Mouse (Mus musculus): ENCODE data around the gene Ube2u.

The Ube2u gene

DNA sequence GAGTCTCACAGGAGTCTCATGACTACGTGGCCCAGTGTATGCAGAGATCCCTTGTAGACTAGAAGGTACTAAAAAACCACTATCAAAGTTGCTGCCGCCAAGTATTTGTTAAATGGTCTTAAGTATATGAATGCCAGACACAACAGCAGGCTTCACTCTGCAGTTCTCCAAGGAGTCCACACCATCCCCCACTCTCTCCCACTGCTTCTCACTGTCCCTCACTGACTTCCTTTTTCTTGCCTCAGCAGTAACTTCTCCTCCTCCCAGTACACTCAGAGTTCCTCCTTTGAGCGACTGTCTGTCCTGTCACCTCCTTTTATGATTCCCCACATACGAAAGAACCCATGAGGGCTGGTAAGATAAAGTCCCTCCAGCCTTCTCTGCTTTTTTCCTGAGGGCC lies 69.3 kb downstream of the Ube2u start:
- DNase-seq (ENCODE audit: low spot score) = no peak

DNA sequence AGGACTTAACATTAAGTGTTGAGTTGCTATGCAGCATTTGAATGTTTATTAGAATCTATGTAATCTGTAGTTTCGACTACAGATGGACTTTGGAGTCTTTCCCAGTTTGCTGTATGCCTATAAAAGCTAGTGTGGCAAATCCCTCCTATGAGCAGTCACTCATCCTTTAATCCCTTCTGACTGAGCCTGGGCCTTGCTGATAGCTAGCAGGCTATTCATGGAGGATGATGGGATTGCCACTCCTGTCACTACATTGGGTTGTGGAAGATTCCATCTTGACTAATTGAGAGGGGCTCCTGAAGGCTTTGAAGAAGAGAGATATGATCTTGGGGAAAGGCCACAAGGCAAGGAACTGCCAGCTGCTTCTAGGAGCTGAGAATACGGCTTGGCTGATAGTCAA lies 74.6 kb downstream of the Ube2u start:
- DNase-seq (ENCODE audit: low spot score) = no peak

DNA sequence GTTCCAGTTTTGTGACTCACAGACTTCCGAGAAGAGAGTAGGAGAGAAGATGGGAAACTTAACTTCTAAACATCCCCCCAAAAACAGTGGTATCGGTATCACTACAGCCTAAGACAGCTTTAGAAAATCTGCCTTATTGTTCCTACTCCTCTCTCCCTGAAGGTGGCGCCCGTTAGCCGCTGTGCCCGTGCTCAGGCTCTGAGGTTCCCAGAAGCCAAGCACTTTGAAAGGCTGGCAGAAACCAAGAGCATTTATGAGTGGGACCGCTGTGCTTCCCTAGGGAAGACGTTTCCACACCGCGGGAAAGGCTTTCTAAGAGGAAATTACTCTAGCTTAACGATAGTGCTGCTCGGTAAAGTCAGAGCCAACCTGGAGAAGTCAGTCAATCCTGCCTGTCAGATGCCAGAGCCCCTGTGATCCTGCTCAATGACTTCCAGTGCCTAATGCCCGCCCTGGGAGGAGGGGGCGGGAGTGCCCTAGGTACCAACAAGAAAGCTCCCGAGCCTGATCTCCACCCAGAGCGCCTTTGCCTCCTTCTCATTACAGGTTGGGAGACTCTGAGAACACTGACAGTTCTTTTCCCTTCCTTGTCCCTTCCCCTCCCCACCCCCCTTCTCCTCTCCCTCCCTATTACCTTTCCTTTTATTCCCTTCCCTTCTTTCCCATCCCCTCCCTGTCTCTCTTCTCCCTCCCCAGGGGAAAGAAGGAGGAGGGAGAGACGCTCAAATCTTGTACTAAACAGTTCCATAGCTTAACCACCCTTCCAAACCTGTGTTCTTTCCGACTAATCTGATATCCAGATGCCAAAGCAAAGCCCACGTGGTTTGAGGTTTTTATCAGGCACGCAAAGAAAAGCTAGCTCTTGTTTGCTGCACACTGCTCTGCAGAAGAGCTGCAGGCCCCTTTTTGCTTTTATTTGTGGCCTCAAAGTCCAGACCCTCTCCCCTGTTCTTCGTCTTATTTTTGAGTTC lies 109.9 kb downstream of the Ube2u start:
- DNase-seq (ENCODE audit: low spot score) = peak; percentile 45

DNA sequence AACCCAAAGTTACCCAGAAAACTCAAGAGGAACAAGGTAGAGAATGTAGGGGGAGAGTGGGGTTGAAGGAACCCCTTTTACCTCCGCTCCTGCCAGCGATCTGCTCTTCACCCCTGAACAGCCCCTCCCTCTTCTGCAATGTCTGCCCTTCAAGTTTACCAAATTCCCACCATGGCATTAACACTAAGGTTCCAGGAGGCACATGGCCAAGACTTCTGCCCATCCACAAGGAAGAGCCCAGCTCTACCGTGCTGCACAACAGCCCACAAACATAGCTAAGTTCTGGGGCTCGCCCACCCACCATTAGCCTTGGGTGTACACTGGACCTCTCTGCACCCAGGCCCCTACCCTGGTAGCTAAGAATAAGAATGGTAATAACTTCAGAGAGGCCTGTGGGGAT lies 117.1 kb downstream of the Ube2u start:
- DNase-seq (ENCODE audit: low spot score) = no peak

DNA sequence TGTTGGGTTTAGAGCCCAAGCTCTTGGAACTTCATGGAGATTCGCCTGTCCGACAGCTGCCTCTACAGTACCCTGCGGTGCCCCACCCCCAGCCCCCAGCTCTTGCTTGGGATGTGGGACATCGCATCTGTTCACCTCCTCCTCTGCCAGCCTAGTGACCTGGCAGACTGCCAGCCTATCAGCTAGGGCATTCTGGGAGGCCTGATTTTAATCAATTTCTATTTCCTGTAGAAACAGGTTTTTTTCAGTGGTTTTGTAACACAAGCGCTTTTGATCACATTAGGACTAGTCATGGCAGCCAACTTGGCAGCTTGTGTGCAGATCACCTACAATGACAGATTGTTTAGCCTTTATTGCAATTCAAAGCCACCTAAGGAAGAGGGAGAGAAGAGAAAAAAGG lies 118.0 kb downstream of the Ube2u start:
- DNase-seq (ENCODE audit: low spot score) = no peak

DNA sequence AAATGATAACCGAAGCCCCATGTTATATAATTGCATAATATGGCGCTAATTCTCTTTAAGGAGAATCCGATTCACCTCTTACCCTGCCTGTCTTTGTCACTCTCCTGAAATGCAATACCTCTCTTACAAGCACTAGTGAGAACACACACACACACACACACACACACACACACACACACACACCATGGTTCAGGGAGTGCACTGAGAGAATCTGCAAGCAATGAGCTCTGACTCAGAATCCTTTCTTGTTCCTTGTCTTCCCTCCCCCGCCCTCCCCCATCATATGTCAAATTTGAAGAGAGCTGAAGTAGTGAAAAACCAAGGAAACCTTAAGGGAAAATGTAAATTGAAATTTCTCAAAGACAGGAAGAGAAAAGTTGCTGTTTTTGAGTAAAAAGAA lies 118.4 kb downstream of the Ube2u start:
- DNase-seq (ENCODE audit: low spot score) = no peak

All from ovary, adult 18-20 months (tissue).